Mouse (Mus musculus): ENCODE results near the gene Trp73.

Trp73 gene

GRCm38 (mm10) chr4:154142211-154143040 is 2.4 kb upstream of the Trp73 start, which contains the start of gene Wrap73:
Gene Wrap73 (plus strand): TSS chr4:154142372.
- DNase-seq (ENCODE audit: low spot score): peak; percentile 89

- no peak for DNase-seq (ENCODE audit: low spot score)
These were observed 1.2 kb upstream of the Trp73 start for GRCm38 (mm10) chr4:154141009-154141867.

GRCm38 (mm10) chr4:154140213-154141008 is 403 bp upstream of the Trp73 start:
- DNase-seq (ENCODE audit: low spot score): no peak

GRCm38 (mm10) chr4:154139671-154140181 is 282 bp downstream of the Trp73 start:
- DNase-seq (ENCODE audit: low spot score): no peak

GRCm38 (mm10) chr4:154137139-154137538 is 2.9 kb downstream of the Trp73 start:
- no peak for DNase-seq (ENCODE audit: low spot score)

GRCm38 (mm10) chr4:154134803-154135202 is 5.2 kb downstream of the Trp73 start:
- no peak for DNase-seq (ENCODE audit: low spot score)

GRCm38 (mm10) chr4:154131894-154132293 is 8.1 kb downstream of the Trp73 start:
- DNase-seq (ENCODE audit: low spot score): no peak

- DNase-seq (ENCODE audit: low spot score): no peak
These were observed 10.1 kb downstream of the Trp73 start for GRCm38 (mm10) chr4:154129950-154130349.

GRCm38 (mm10) chr4:154127273-154127672 is 12.7 kb downstream of the Trp73 start:
- no peak for DNase-seq (ENCODE audit: low spot score)

- DNase-seq (ENCODE audit: low spot score): no peak
These were observed 14.8 kb downstream of the Trp73 start for GRCm38 (mm10) chr4:154125202-154125601.

GRCm38 (mm10) chr4:154123553-154123952 is 16.5 kb downstream of the Trp73 start:
- DNase-seq (ENCODE audit: low spot score): no peak

GRCm38 (mm10) chr4:154122374-154122773 is 17.6 kb downstream of the Trp73 start:
- DNase-seq (ENCODE audit: low spot score): no peak

GRCm38 (mm10) chr4:154121800-154122199 is 18.2 kb downstream of the Trp73 start:
- no peak for DNase-seq (ENCODE audit: low spot score)

- no peak for DNase-seq (ENCODE audit: low spot score)
These were observed 20.8 kb downstream of the Trp73 start for GRCm38 (mm10) chr4:154119208-154119607.

GRCm38 (mm10) chr4:154118782-154119181 is 21.2 kb downstream of the Trp73 start:
- DNase-seq (ENCODE audit: low spot score): no peak

GRCm38 (mm10) chr4:154116421-154116820 is 23.6 kb downstream of the Trp73 start:
- no peak for DNase-seq (ENCODE audit: low spot score)

- no peak for DNase-seq (ENCODE audit: low spot score)
These were observed 30.2 kb downstream of the Trp73 start for GRCm38 (mm10) chr4:154109850-154110243.

- DNase-seq (ENCODE audit: low spot score): no peak
These were observed 30.7 kb downstream of the Trp73 start for GRCm38 (mm10) chr4:154109216-154109849.

GRCm38 (mm10) chr4:154106497-154107061 is 33.4 kb downstream of the Trp73 start:
- DNase-seq (ENCODE audit: low spot score): no peak

- DNase-seq (ENCODE audit: low spot score): peak; percentile 68
These were observed 34.5 kb downstream of the Trp73 start for GRCm38 (mm10) chr4:154105381-154106001.

GRCm38 (mm10) chr4:154103912-154104311 is 36.1 kb downstream of the Trp73 start:
- DNase-seq (ENCODE audit: low spot score): no peak
